Mouse (Mus musculus): Measurements from ENCODE around the gene Sestd1.

DNA sequence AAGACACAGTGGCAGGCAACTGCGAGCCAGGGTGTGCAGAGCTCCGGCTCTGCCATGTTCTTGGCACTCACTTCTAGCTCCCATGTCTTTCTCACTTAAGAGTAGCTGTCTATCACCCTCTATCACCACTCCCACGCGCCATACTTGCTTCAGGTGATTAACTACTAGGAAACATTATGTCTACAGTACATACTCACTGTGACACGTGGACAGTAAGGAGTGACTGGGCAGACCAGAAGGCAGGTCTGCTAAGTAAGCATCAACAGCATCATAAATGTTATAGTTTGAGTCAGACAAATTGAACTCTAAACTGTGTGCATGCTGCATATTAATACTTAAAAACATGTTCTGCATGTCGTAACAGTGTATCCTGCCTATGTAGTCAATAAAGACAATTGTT is 27.2 kb downstream of the Sestd1 start:
- no peak for TF ChIP-seq GATA1 (IDR thresholded peaks at IDR 0.05; ENCODE audit: low read length)
- TF ChIP-seq TAL1 (IDR thresholded peaks at IDR 0.05; ENCODE audit: low read length): no peak
